Mouse (Mus musculus): ENCODE results near the gene Rab13. TPM values are rescaled to one million over a fixed set of nuclear protein-coding genes. Genes with fewer than 3 reads are reported as not detected.

Gene Rab13
- polyA plus RNA-seq, 1 experiment from 2014 or later = 30.6 TPM

GRCm38 (mm10) chr3:90211475-90212398 is 1.8 kb upstream of the Rab13 start:
- no peak for ATAC-seq
- H3K27me3 ChIP-seq (replicated peaks; ENCODE audit: insufficient read depth, low read length) = no peaks in the 10 kb centered on the region
- no peak overlapping the region for H3K9ac ChIP-seq (replicated peaks; ENCODE audit: low read depth)
- no peak for DNase-seq (ENCODE audit: low spot score)
- peak overlapping the region; percentile 57; the same call in 1 of the 2 replicates for H3K4me2 ChIP-seq (replicated peaks; ENCODE audit: low read depth, low read length)
- no peak overlapping the region for H3K4me3 ChIP-seq (ENCODE audit: low read depth, low read length)
- peaks cover 8% of the 10 kb centered on the region; the same call in 1 of the 2 replicates for H3K4me1 ChIP-seq (ENCODE audit: insufficient read depth, low read depth, low read length)
- WGBS = 57% methylated on average over 13 of the region's 13 CpGs
- peaks cover 16% of the 10 kb centered on the region; the same call in 1 of the 2 replicates for H3K36me3 ChIP-seq (ENCODE audit: insufficient read depth, low read length)
- no peaks in the 10 kb centered on the region for H3K9me3 ChIP-seq (ENCODE audit: low read length)
- no peak for TF ChIP-seq EP300 (IDR thresholded peaks at IDR 0.05)
- TF ChIP-seq CTCF (IDR thresholded peaks at IDR 0.05) = no peak
- no peak overlapping the region for H3K27ac ChIP-seq (ENCODE audit: low read length)

GRCm38 (mm10) chr3:90212723-90213122 is 772 bp upstream of the Rab13 start:
- 5% methylated on average over 5 of the region's 5 CpGs for WGBS
- H3K36me3 ChIP-seq (ENCODE audit: insufficient read depth, low read length) = peaks cover 16% of the 10 kb centered on the region; the same call in 1 of the 2 replicates
- no peaks in the 10 kb centered on the region for H3K9me3 ChIP-seq (ENCODE audit: low read length)
- no peak overlapping the region for H3K27ac ChIP-seq (ENCODE audit: low read length)
- H3K9ac ChIP-seq (replicated peaks; ENCODE audit: low read depth) = peak overlapping the region; percentile 98
- H3K4me1 ChIP-seq (ENCODE audit: insufficient read depth, low read depth, low read length) = peaks cover 8% of the 10 kb centered on the region; the same call in 1 of the 2 replicates
- DNase-seq (ENCODE audit: low spot score) = no peak
- no peaks in the 10 kb centered on the region for H3K27me3 ChIP-seq (replicated peaks; ENCODE audit: insufficient read depth, low read length)
- peak overlapping the region; percentile 87 for H3K4me3 ChIP-seq (ENCODE audit: low read depth, low read length)
- no peak for TF ChIP-seq EP300 (IDR thresholded peaks at IDR 0.05)
- no peak for TF ChIP-seq CTCF (IDR thresholded peaks at IDR 0.05)
- no peak for ATAC-seq
- peak overlapping the region; percentile 57 for H3K4me2 ChIP-seq (replicated peaks; ENCODE audit: low read depth, low read length)

- Histone ChIP-seq H3K4me3 (ENCODE audit: low read depth, low read length) (peak overlapping the region; percentile 87), H3K4me1 (ENCODE audit: insufficient read depth, low read depth, low read length) (peaks cover 8% of the 10 kb centered on the region; the same call in 1 of the 2 replicates), H3K36me3 (ENCODE audit: insufficient read depth, low read length) (0 out of 2 replicates have a peak, but pooled peaks cover 9% of the 10 kb centered on the region), H3K9ac (replicated peaks; ENCODE audit: low read depth) (no peak overlapping the region; the same call in 1 of the 2 replicates), H3K9me3 (ENCODE audit: low read length) (no peaks in the 10 kb centered on the region), H3K4me2 (replicated peaks; ENCODE audit: low read depth, low read length) (peak overlapping the region; percentile 57), H3K27me3 (replicated peaks; ENCODE audit: insufficient read depth, low read length) (no peaks in the 10 kb centered on the region), H3K27ac (ENCODE audit: low read length) (peak overlapping the region; percentile 38)
- TF ChIP-seq CTCF (IDR thresholded peaks at IDR 0.05) (no peak), EP300 (IDR thresholded peaks at IDR 0.05) (no peak)
- ATAC-seq (peak; percentile 29; the same call in 1 of the 2 replicates), DNase-seq (ENCODE audit: low spot score) (peak; percentile 35)
- WGBS = 12% methylated on average over 12 of the region's 12 CpGs
Observed at GRCm38 (mm10) chr3:90213956-90214684, 625 bp downstream of the Rab13 start.

GRCm38 (mm10) chr3:90215825-90216380 is 2.4 kb downstream of the Rab13 start:
- Histone ChIP-seq H3K27ac (ENCODE audit: low read length) (no peak overlapping the region), H3K27me3 (replicated peaks; ENCODE audit: insufficient read depth, low read length) (no peaks in the 10 kb centered on the region), H3K36me3 (ENCODE audit: insufficient read depth, low read length) (0 out of 2 replicates have a peak, but pooled peaks cover 5% of the 10 kb centered on the region), H3K4me2 (replicated peaks; ENCODE audit: low read depth, low read length) (no peak overlapping the region), H3K9me3 (ENCODE audit: low read length) (no peaks in the 10 kb centered on the region), H3K9ac (replicated peaks; ENCODE audit: low read depth) (no peak overlapping the region), H3K4me3 (ENCODE audit: low read depth, low read length) (no peak overlapping the region), H3K4me1 (ENCODE audit: insufficient read depth, low read depth, low read length) (peaks cover 8% of the 10 kb centered on the region; the same call in 1 of the 2 replicates)
- ATAC-seq (no peak), DNase-seq (ENCODE audit: low spot score) (no peak)
- WGBS = 35% methylated on average over 1 of the region's 1 CpGs
- TF ChIP-seq CTCF (IDR thresholded peaks at IDR 0.05) (peak; percentile 50), EP300 (IDR thresholded peaks at IDR 0.05) (no peak)

DNA sequence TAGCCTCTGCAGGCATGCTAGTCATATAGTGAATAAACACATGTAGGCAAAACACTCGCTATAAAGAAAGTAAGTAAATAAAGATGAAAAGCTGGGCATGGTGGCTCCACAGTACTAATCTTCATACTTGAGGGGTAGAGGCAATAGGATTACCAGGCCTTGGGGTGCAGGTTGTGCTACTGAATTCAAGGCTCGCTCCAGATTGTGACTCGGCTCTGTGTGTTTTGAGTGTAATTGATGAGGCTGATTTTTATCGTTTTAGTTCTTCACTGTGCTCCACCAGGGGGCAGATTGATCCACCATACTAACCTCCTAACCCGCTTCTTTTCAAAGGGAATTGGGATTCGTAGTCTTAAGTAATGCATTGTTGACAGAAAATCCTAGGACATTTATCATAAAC is 6.6 kb downstream of the Rab13 start:
- H3K4me3 ChIP-seq (ENCODE audit: low read depth, low read length) = peak overlapping the region; percentile 50
- H3K4me2 ChIP-seq (replicated peaks; ENCODE audit: low read depth, low read length) = peak overlapping the region; percentile 73
- H3K9ac ChIP-seq (replicated peaks; ENCODE audit: low read depth) = peak overlapping the region; percentile 37; the same call in 1 of the 2 replicates
- H3K4me1 ChIP-seq (ENCODE audit: insufficient read depth, low read depth, low read length) = peaks cover 4% of the 10 kb centered on the region
- WGBS = 6% methylated on average over 6 of the region's 6 CpGs
- peak; percentile 83 for DNase-seq (ENCODE audit: low spot score)
- 0 out of 2 replicates have a peak, but pooled peaks cover 4% of the 10 kb centered on the region for H3K36me3 ChIP-seq (ENCODE audit: insufficient read depth, low read length)
- peak; percentile 61 for ATAC-seq
- no peaks in the 10 kb centered on the region for H3K9me3 ChIP-seq (ENCODE audit: low read length)
- peak overlapping the region; percentile 75 for H3K27ac ChIP-seq (ENCODE audit: low read length)
- TF ChIP-seq CTCF (IDR thresholded peaks at IDR 0.05) (peak; percentile 77), EP300 (IDR thresholded peaks at IDR 0.05) (no peak)
- no peaks in the 10 kb centered on the region for H3K27me3 ChIP-seq (replicated peaks; ENCODE audit: insufficient read depth, low read length)
